Mouse (Mus musculus) midbrain, postnatal 0 days (tissue): Measurements from ENCODE around the gene Kcnk13. TPM values are rescaled to one million over a fixed set of nuclear protein-coding genes. Genes with fewer than 3 reads are reported as not detected.

Experiments
- ATAC-seq: fragments of 200-750 bp; cut with Nextera tagmentation; 2 replicates; pipeline ENCODE4 v1.8.0; 2017; ENCODE audit warnings: moderate number of reproducible peaks, mild to moderate bottlenecking, moderate TSS enrichment, moderate library complexity; ENCODE audit not compliant: low FRiP score
- DNase-seq: peaks from one replicate; pipeline ENCODE4 v3.0.0-alpha.2; 2015; ENCODE audit warnings: low spot score
- H3K27ac ChIP-seq: fragments of 300-500 bp; sonication (generic); 2 replicates; pipeline ENCODE4 v1.5.1; 2014; ENCODE audit warnings: low read depth, mild to moderate bottlenecking, low read length, mixed read lengths
- H3K27me3 ChIP-seq: fragments of 300-500 bp; sonication (generic); 2 replicates; pipeline ENCODE4 v1.6.1; 2014; ENCODE audit warnings: low read length, control low read depth, mixed read lengths; ENCODE audit not compliant: insufficient read depth
- H3K36me3 ChIP-seq: fragments of 300-500 bp; sonication (generic); 2 replicates; pipeline ENCODE4 v1.6.1; 2014; ENCODE audit warnings: low read length, control low read depth, mixed read lengths; ENCODE audit not compliant: insufficient read depth
- H3K4me1 ChIP-seq: fragments of 300-500 bp; sonication (generic); 2 replicates; pipeline ENCODE4 v1.6.1; 2014; ENCODE audit warnings: mild to moderate bottlenecking, control low read depth, antibody characterized with exemption, low read length, mixed read lengths; ENCODE audit not compliant: insufficient read depth
- H3K4me2 ChIP-seq: fragments of 300-500 bp; sonication (generic); 2 replicates; pipeline ENCODE4 v1.6.1; 2014; ENCODE audit warnings: low read depth, mild to moderate bottlenecking, low read length, mixed read lengths; ENCODE audit not compliant: poor library complexity, severe bottlenecking
- H3K4me3 ChIP-seq: fragments of 300-500 bp; sonication (generic); 2 replicates; pipeline ENCODE4 v1.5.1; 2014; ENCODE audit warnings: low read depth, mild to moderate bottlenecking, low read length, moderate library complexity
- H3K9ac ChIP-seq: fragments of 300-500 bp; sonication (generic); replicated peaks from 2 replicates; pipeline ENCODE4 v1.6.1; 2014; ENCODE audit warnings: mild to moderate bottlenecking, low read length, moderate library complexity, mixed read lengths; ENCODE audit not compliant: poor library complexity, severe bottlenecking
- H3K9me3 ChIP-seq: fragments of 300-500 bp; sonication (generic); 2 replicates; pipeline ENCODE4 v1.6.1; 2016; ENCODE audit warnings: low read length, control low read depth
- CTCF ChIP-seq: IDR thresholded peaks from 2 replicates; pipeline ENCODE4 v1.5.1; 2016; ENCODE audit warnings: antibody characterized with exemption, mild to moderate bottlenecking
- WGBS: fragments of 180-500 bp; shearing (Covaris S2); extraction: QIAGEN DNeasy Blood & Tissue Kit; methylation state at CpG from one replicate; pipeline ENCODE4 v1.1.7; 2014; 5-methylcytosine and 5-hydroxymethylcytosine counted together
- polyA plus RNA-seq: library from polyadenylated mRNA; unstranded; fragments of >200 nt; fragmentation: Nextera tagmentation; extraction: Ambion mirVana; gene quantifications from 2 replicates; pipeline ENCODE4 v1.2.1, GENCODE M21; 2015
- total RNA-seq: library from RNA; depleted of rRNA; stranded (reverse); fragments of >200 nt; gene quantifications from 2 replicates; pipeline ENCODE4 v1.2.3, GENCODE M21; 2014

Gene Kcnk13
- total and polyA plus RNA-seq, 2 experiments from 2014 or later, result 1.3 to 1.5 TPM

- no peaks in the 10 kb centered on the region for H3K9me3 ChIP-seq
- H3K4me3 ChIP-seq, result no peak overlapping the region
- no peaks in the 10 kb centered on the region for H3K36me3 ChIP-seq
- TF ChIP-seq CTCF, result no peak
- DNase-seq (no peak), ATAC-seq (no peak)
- no peaks in the 10 kb centered on the region for H3K4me1 ChIP-seq
- no peak overlapping the region for H3K9ac ChIP-seq
- H3K4me2 ChIP-seq, result no peak overlapping the region
- H3K27me3 ChIP-seq, result no peaks in the 10 kb centered on the region
- no peak overlapping the region for H3K27ac ChIP-seq
- 81% methylated on average over 4 of the region's 4 CpGs for WGBS
Measured at GRCm38 (mm10) chr12:99979541-99979940, 15.2 kb downstream of the Kcnk13 start.

GRCm38 (mm10) chr12:99986797-99987196 lies 22.5 kb downstream of the Kcnk13 start:
- WGBS, result 92% methylated on average over 5 of the region's 5 CpGs
- Histone ChIP-seq H3K27ac (no peak overlapping the region), H3K4me3 (no peak overlapping the region), H3K36me3 (no peaks in the 10 kb centered on the region), H3K4me2 (no peak overlapping the region), H3K4me1 (no peaks in the 10 kb centered on the region), H3K27me3 (no peaks in the 10 kb centered on the region), H3K9ac (no peak overlapping the region), H3K9me3 (no peaks in the 10 kb centered on the region)
- no peak for DNase-seq
- TF ChIP-seq CTCF, result no peak
- ATAC-seq, result no peak

DNA sequence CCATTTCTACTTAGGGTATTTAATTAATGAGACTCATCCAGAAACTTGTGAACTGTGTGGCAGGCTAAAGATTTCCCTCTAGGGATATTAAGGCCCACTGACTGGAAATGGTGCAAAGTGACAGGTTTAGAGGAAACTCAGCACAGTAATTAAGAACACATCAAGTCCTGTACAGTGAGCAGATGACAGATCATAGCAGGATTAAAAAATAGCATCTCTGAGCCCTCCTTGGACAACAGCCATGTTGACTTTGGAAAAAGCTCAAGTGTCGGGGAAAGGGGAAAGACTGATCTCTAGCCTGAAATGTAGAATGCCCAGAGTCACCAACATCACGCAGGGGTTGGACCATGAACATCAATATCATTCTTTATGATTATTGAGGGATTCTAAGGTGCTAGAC lies 23.8 kb downstream of the Kcnk13 start:
- Histone ChIP-seq H3K9ac (no peak overlapping the region), H3K27me3 (no peaks in the 10 kb centered on the region), H3K4me2 (no peak overlapping the region), H3K9me3 (no peaks in the 10 kb centered on the region), H3K4me3 (no peak overlapping the region), H3K27ac (no peak overlapping the region), H3K4me1 (no peaks in the 10 kb centered on the region), H3K36me3 (no peaks in the 10 kb centered on the region)
- ATAC-seq (no peak), DNase-seq (peak; percentile 77)
- TF ChIP-seq CTCF, result no peak
- 79% methylated on average over 2 of the region's 2 CpGs for whole genome bisulfite sequencing

GRCm38 (mm10) chr12:99992362-99992862 lies 28.1 kb downstream of the Kcnk13 start:
- TF ChIP-seq CTCF, result no peak
- no peaks in the 10 kb centered on the region for H3K36me3 ChIP-seq
- no peaks in the 10 kb centered on the region for H3K9me3 ChIP-seq
- H3K9ac ChIP-seq, result no peak overlapping the region
- no peak for ATAC-seq
- H3K4me2 ChIP-seq, result no peak overlapping the region
- no peaks in the 10 kb centered on the region for H3K27me3 ChIP-seq
- WGBS, result 92% methylated on average over 11 of the region's 11 CpGs
- no peaks in the 10 kb centered on the region for H3K4me1 ChIP-seq
- DNase-seq, result no peak
- no peak overlapping the region for H3K27ac ChIP-seq
- no peak overlapping the region for H3K4me3 ChIP-seq

- DNase-seq (no peak), ATAC-seq (no peak)
- Histone ChIP-seq H3K36me3 (no peaks in the 10 kb centered on the region), H3K4me2 (no peak overlapping the region), H3K9me3 (no peaks in the 10 kb centered on the region), H3K9ac (no peak overlapping the region), H3K27me3 (no peaks in the 10 kb centered on the region), H3K4me1 (no peaks in the 10 kb centered on the region), H3K27ac (no peak overlapping the region), H3K4me3 (no peak overlapping the region)
- TF ChIP-seq CTCF, result no peak
- 77% methylated on average over 10 of the region's 10 CpGs for WGBS
Measured at GRCm38 (mm10) chr12:99993146-99993890, 29.0 kb downstream of the Kcnk13 start.

DNA sequence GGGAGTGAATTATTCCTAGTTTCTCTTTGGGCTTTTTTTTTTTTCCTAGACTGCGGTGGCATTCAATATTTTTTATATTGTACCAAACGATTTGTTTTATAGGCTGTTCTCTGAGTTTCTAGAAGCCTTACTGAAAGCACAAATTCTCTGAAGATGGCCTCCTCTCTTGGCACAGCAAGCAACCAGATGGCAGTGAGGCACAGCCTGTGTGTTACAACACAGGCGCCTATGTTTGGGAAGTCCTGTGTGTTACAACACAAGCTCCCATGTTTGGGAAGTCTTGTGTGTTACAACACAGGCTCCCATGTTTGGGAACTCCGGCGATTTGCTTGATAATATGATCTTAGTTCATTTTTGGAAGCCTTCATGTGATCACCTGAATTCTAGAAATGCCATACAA lies 31.7 kb downstream of the Kcnk13 start:
- ATAC-seq (no peak), DNase-seq (no peak)
- Histone ChIP-seq H3K4me1 (no peaks in the 10 kb centered on the region), H3K27me3 (no peaks in the 10 kb centered on the region), H3K4me3 (no peak overlapping the region), H3K9ac (no peak overlapping the region), H3K4me2 (no peak overlapping the region), H3K27ac (no peak overlapping the region), H3K9me3 (no peaks in the 10 kb centered on the region), H3K36me3 (no peaks in the 10 kb centered on the region)
- WGBS, result 94% methylated on average over 5 of the region's 5 CpGs
- TF ChIP-seq CTCF, result no peak
